Mouse (Mus musculus) lung, postnatal 0 days (tissue): ENCODE measurements at regions not wholly inside any gene's neighbourhood (a gene's known extent, or its start where the extent isn't known, plus 50 kb on each side); places are given as distances from the start of the nearest gene placed in this dataset.

ENCODE experiments used
- CTCF ChIP-seq: IDR thresholded peaks from 2 replicates; pipeline ENCODE4 v1.5.1; 2016; ENCODE audit warnings: antibody characterized with exemption, mild to moderate bottlenecking
- EP300 ChIP-seq: IDR thresholded peaks from 2 replicates; pipeline ENCODE4 v1.6.1; 2016; ENCODE audit warnings: antibody characterized with exemption, mild to moderate bottlenecking, control low read depth

DNA sequence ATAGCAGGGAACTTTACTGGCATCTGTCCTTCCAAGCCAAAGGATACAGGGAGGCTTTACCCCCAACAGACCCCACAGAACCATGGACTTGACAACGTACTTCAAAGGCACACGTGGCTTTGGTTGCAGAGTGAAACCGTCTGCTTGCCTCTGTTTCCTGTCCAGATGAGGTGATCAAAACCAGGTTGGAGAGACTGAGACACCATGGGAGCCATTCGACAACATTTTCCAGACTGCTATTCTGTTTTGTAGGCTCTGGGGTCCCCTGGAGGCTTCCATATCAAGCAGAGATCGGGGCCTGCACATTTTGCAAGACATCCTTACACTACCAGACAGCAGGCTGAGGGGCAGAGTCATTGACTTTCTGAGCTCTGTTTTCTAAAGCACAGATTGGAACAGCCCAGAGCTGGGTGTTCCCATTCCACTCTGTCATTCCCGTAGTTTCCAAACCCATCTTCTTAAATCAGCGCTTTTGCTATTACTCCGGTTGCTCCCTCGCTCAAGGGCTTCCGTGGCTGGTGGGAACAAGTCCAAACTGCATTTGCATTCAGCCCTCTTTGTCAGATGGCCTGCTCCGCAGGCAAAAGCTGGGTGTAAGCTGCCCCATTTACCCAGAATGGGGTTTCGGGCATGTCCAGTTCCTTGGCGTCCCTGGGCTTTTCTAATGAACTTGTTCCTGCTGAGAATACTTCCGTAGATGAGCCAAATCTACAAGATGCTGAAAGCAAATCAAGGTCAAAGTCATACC is 244.5 kb upstream of the Jarid2 start:
- TF ChIP-seq CTCF (no peak), EP300 (no peak)
